Mouse (Mus musculus): Measurements from ENCODE around the gene Shmt1. TPM values are rescaled to one million over a fixed set of nuclear protein-coding genes. Genes with fewer than 3 reads are reported as not detected.

Shmt1 gene
- polyA plus RNA-seq, 1 experiment from 2014 or later: 58.5 TPM

DNA sequence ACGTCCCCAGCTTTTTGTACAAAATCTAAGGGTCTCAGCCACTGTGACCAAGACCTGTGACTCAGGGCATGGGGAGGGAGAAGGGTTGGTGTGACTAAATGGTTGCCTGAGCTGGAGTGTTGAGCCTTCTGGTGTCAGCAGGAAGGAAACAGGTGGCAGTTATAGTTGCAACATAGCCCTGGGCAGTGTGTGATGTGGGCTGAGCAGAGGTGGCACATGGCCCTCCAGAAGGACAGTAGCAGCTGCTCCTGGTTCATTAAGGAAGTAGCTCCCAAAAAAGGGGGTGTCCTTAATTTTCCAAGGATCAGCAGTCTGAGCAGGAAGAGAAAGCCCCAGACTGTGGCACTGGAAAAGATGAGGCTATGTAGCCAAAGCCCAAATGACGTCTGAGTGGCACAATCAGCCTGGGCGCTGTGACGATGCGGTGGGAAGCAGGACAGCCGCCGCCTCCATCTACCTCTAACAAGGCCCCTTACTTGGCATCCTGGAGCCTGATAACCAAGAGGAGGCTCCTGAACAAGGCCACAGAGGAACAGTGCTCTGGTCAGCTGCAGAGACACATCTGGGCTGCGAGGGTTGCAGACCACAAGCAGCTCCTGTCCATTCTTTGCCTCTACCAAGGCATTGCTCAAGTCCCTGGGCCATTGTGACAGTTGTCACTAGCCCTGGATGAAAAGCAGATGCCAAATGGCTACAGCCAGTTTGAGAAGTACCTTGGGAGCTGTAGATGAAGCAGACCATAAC is 27.2 kb downstream of the Shmt1 start:
- Histone ChIP-seq H3K36me3 (peaks cover 61% of the 10 kb centered on the region), H3K27me3 (no peaks in the 10 kb centered on the region), H3K4me3 (no peak overlapping the region), H3K9ac (no peak overlapping the region), H3K4me2 (no peak overlapping the region), H3K27ac (no peak overlapping the region), H3K4me1 (peaks cover 27% of the 10 kb centered on the region), H3K9me3 (no peaks in the 10 kb centered on the region)
- 94% methylated on average over 8 of the region's 8 CpGs for WGBS
- no peak for ATAC-seq (ENCODE audit: borderline replicate concordance, extremely low read depth, low FRiP score, low TSS enrichment)

DNA sequence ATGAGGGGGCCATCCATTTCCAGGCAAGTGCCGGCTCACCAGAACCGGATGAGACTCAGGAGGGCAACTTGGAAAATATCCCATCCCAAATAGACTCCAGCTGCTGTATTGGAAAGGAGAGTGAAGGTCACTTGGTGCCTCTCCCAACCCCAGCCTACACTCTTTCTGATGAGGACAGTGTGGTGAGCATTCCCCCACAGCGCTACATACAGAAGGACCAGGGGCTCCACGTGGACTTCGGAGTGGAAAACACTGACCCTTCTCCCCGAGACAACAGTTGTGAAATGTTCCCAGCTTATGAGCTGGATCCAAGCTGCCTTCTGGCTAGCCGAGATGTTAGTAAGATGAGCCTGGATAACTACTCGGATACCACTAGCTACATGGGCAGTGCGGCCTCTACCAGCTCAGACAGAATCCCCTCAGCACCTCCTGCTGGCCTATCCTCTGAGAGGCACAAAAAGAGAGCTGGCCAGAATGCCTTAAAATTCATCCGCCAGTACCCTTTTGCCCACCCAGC is 31.8 kb downstream of the Shmt1 start:
- Histone ChIP-seq H3K36me3 (peaks cover 27% of the 10 kb centered on the region), H3K4me3 (peak overlapping the region; percentile 16), H3K9ac (0 out of 2 replicates have a peak overlapping the region, but pooled peaks have one; percentile 13), H3K4me1 (peaks cover 57% of the 10 kb centered on the region), H3K4me2 (peak overlapping the region; percentile 48), H3K9me3 (no peaks in the 10 kb centered on the region), H3K27me3 (no peaks in the 10 kb centered on the region), H3K27ac (no peak overlapping the region)
- 86% methylated on average over 10 of the region's 10 CpGs for WGBS
- no peak for ATAC-seq (ENCODE audit: borderline replicate concordance, extremely low read depth, low FRiP score, low TSS enrichment)

DNA sequence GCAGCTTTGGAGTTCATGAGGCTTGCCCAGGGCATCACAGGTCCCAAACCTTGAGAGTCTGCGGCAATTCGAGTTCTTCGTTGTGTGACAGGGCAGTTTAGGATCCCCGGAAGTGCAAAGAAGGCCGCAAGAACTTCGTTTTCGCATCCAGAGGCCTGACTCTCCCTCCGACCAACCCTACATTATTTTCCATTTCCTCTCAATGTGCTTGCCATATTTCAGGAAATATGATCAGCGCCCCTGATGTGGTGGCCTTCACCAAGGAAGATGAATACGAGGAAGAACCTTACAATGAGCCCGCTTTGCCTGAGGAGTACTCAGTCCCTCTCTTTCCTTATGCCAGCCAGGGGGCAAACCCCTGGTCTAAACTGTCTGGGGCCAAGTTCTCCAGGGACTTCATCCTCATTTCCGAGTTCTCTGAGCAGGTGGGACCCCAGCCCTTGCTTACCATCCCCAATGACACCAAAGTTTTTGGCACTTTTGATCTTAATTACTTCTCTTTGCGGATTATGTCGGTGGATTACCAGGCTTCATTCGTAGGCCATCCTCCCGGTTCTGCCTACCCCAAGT is 33.6 kb downstream of the Shmt1 start:
- Histone ChIP-seq H3K36me3 (peaks cover 15% of the 10 kb centered on the region), H3K4me3 (peak overlapping the region; percentile 75), H3K4me1 (peaks cover 66% of the 10 kb centered on the region), H3K4me2 (peak overlapping the region; percentile 76), H3K27ac (peak overlapping the region; percentile 90), H3K9me3 (no peaks in the 10 kb centered on the region), H3K9ac (peak overlapping the region; percentile 71), H3K27me3 (no peaks in the 10 kb centered on the region)
- ATAC-seq (ENCODE audit: borderline replicate concordance, extremely low read depth, low FRiP score, low TSS enrichment): no peak
- 23% methylated on average over 16 of the region's 16 CpGs for WGBS

DNA sequence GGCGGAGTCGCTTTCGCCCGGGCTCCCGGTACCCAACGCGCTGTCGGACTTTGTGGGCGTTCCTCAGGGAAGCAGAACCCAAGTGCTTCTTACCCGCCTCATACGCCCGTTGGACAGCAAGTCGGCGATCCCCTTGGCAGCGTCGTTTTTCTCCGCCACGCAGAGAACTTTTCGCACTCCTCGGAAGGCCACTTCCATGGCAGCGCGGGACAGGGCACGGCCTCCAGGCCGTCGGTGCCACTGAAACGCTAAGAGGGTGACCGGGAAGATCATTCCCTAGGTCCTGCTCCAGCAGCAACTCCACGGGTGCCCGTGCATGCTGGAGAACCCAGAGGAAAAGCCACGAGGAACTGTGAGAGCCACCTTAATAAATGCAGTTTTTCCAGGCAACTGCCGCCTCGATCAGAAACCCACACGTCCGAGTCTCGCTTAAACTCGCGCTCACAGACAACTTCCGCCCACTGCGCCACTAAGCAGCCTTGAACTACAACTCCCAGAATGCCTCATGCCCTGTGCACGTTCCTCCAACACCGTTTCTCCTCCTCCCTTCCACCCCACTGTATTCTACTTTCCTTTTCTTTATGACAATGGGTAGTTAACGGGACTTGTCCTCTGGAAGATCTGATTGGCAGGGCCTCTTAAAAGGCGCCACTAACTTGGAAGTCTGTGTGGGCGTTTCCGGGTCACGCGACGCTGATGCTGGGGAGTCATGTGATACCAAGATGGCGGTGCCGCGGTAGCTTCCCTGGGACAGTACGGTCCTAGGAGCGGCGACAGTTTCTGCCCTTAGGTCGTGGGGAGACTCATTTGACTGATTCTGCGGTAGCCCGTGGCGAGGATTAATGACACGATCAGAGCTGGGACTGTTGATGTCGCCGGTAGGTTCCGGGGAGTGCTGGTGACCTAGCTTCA is 34.4 kb downstream of the Shmt1 start, which contains the start of the genes Top3a and Smcr8:
Gene Top3a (minus strand): TSS at position 537 of the 912 bp plus-strand sequence.
Gene Smcr8 (plus strand): TSS at position 696 of the 912 bp plus-strand sequence.
- H3K4me1 ChIP-seq: peaks cover 66% of the 10 kb centered on the region

DNA sequence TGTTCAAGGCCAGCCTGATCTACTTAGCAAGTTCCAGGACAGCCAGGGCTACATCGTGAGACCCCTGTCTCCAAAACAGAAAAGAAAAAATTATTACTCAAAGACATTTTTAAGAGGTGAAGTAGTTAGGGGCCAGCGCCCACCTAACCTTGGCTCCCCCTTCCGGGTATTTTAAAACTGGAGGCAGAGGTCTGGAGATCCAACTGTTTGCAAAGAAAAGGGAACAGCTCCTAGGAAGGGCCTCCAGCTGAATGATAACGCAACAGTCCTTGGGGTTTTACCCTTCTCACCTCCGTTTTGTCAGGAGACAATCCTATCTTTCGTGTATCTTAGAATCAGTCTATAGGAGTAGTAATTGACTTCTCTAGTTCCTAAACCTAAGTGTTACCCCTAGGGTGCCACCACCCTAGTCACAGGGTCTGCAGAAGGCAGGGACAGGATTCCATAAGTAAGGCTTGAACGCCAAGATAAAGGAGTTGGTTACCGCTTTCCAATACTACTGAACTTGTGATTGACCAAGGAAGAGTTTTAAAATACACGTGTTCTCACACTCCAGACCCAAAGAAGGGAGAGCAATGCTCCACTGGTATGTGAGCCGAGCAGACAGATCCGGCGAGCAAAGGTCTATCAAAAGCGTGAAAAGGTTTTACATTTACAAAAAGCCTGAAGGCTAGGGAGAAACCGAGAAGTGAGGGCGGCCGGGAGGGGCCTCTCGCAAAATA is 35.2 kb downstream of the Shmt1 start:
- Histone ChIP-seq H3K9ac (peak overlapping the region; percentile 71), H3K27me3 (no peaks in the 10 kb centered on the region), H3K4me3 (peak overlapping the region; percentile 75), H3K27ac (peak overlapping the region; percentile 90), H3K36me3 (peaks cover 15% of the 10 kb centered on the region), H3K4me1 (peaks cover 59% of the 10 kb centered on the region), H3K9me3 (no peaks in the 10 kb centered on the region), H3K4me2 (peak overlapping the region; percentile 76)
- 1% methylated on average over 17 of the region's 17 CpGs for WGBS
- ATAC-seq (ENCODE audit: borderline replicate concordance, extremely low read depth, low FRiP score, low TSS enrichment): no peak

More for the DNA sequence above, 34.4 kb downstream of the Shmt1 start, which contains the start of the genes Top3a and Smcr8:
- peak within 1 kb of the TSS; percentile 75 for H3K4me3 ChIP-seq
- peak within 1 kb of the TSS; percentile 71 for H3K9ac ChIP-seq
- H3K36me3 ChIP-seq: peaks cover 15% of the 10 kb centered on the region
- peak within 1 kb of the TSS; percentile 76 for H3K4me2 ChIP-seq
- peak within 1 kb of the TSS; percentile 90 for H3K27ac ChIP-seq
- peak; percentile 95 for ATAC-seq (ENCODE audit: borderline replicate concordance, extremely low read depth, low FRiP score, low TSS enrichment)
- H3K9me3 ChIP-seq: no peaks in the 10 kb centered on the region
- no peaks in the 10 kb centered on the region for H3K27me3 ChIP-seq
- under 1% methylated on average over 62 of the region's 62 CpGs for WGBS

DNA sequence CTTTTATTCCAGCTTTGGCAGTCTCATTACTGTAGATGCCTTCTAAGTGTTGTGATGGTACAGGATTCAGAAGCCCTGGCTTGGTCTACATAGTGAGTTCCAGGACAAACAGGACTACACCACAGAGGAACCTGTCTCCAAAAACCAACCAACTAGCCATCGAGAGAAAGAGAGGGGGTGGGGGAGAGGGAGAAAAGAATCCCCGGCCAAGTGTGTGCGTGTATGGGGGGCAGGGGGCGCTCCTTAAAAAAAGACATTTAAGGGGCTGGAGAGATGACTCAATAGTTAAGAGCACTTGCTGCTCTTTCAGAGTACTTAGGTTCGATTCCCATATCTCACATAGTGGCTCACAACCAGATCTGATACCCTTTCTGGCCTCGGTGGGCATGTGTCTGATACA is 35.9 kb downstream of the Shmt1 start:
- peak overlapping the region; percentile 71; the same call in 1 of the 2 replicates for H3K9ac ChIP-seq
- H3K27me3 ChIP-seq: no peaks in the 10 kb centered on the region
- 24% methylated on average over 6 of the region's 6 CpGs for WGBS
- H3K4me3 ChIP-seq: peak overlapping the region; percentile 75
- peaks cover 52% of the 10 kb centered on the region for H3K4me1 ChIP-seq
- no peaks in the 10 kb centered on the region for H3K9me3 ChIP-seq
- H3K36me3 ChIP-seq: peaks cover 15% of the 10 kb centered on the region
- no peak overlapping the region for H3K27ac ChIP-seq
- H3K4me2 ChIP-seq: peak overlapping the region; percentile 76
- no peak for ATAC-seq (ENCODE audit: borderline replicate concordance, extremely low read depth, low FRiP score, low TSS enrichment)

DNA sequence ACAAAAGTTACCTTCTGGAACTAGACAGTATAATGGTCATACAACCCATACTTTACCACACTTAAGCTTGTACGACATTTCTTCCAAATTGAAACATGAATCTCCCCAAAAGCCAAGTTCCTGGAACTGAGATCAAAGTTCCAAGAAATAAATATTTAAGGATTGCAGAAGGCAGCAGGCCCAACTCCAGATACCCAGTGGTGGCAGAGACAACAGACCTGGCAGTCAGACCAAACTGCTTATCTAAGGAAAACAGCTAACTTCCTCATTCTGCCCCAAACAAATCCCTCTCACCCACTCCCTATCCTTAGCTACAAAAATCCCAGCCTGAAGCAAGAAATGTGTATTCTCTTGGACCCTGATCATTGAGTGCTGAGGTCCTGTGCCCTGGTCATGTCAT is 36.7 kb downstream of the Shmt1 start:
- H3K9ac ChIP-seq: peak overlapping the region; percentile 16; the same call in 1 of the 2 replicates
- WGBS: 46% methylated on average over 1 of the region's 1 CpGs
- no peak for ATAC-seq (ENCODE audit: borderline replicate concordance, extremely low read depth, low FRiP score, low TSS enrichment)

DNA sequence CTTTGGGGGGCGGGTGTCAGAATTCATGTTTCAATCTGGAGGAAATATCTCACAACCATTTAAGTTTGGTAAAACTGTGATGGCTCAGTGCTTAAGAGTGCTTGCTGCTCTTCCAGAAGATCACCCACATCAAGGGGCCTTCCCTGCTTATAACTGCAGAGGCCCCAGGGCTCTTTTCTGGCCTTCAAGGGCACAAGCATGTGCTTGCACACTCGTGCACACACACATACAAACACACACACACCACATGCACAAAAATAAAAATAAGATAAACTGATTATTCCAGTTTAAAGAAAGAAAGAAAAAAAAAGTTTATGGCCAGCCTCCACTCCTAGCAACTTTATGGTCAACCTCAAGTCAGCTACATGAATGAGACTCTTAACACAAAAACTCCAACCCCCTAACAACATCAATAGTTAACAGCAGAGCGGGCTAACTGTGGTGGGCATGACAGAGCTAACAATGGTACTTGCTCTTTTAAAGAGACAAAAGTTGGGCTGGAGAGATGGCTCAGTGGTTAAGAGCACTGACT is 37.3 kb downstream of the Shmt1 start:
- H3K27ac ChIP-seq: peak overlapping the region; percentile 28; the same call in 1 of the 2 replicates
- H3K27me3 ChIP-seq: no peaks in the 10 kb centered on the region
- H3K4me2 ChIP-seq: peak overlapping the region; percentile 29
- WGBS: 70% methylated on average over 3 of the region's 3 CpGs
- peaks cover 38% of the 10 kb centered on the region for H3K4me1 ChIP-seq
- peaks cover 4% of the 10 kb centered on the region; the same call in 1 of the 2 replicates for H3K36me3 ChIP-seq
- H3K9ac ChIP-seq: no peak overlapping the region
- H3K4me3 ChIP-seq: no peak overlapping the region
- ATAC-seq (ENCODE audit: borderline replicate concordance, extremely low read depth, low FRiP score, low TSS enrichment): no peak
- no peaks in the 10 kb centered on the region for H3K9me3 ChIP-seq

More for the DNA sequence above, 36.7 kb downstream of the Shmt1 start:
- peaks cover 10% of the 10 kb centered on the region for H3K36me3 ChIP-seq
- H3K27me3 ChIP-seq: no peaks in the 10 kb centered on the region
- H3K4me3 ChIP-seq: peak overlapping the region; percentile 75; the same call in 1 of the 2 replicates
- H3K4me2 ChIP-seq: peak overlapping the region; percentile 76
- no peaks in the 10 kb centered on the region for H3K9me3 ChIP-seq
- H3K27ac ChIP-seq: 0 out of 2 replicates have a peak overlapping the region, but pooled peaks have one; percentile 28
- H3K4me1 ChIP-seq: peaks cover 44% of the 10 kb centered on the region

DNA sequence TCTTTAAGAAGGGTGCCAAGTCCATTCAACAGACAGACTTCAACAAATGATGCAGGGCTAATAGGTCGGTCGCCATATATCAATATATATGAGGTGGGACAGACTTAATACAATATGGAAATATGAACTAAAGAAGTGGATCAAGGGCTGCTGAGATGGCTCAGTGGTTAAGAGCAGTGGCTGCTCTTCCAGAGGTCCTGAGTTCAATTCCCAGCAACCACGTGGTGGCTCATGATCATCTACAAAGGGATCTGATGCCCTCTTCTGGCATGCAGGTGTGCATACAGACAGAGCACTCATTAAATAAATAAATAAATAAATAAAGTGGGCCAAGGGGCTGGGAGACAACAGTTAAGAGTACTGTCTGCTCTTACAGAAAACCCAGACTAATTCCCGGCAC is 39.4 kb downstream of the Shmt1 start:
- H3K27me3 ChIP-seq: no peaks in the 10 kb centered on the region
- ATAC-seq (ENCODE audit: borderline replicate concordance, extremely low read depth, low FRiP score, low TSS enrichment): no peak
- peaks cover 24% of the 10 kb centered on the region for H3K4me1 ChIP-seq
- H3K9me3 ChIP-seq: no peaks in the 10 kb centered on the region
- no peak overlapping the region for H3K27ac ChIP-seq
- H3K4me3 ChIP-seq: no peak overlapping the region
- WGBS: 76% methylated on average over 4 of the region's 4 CpGs
- H3K4me2 ChIP-seq: no peak overlapping the region
- no peak overlapping the region for H3K9ac ChIP-seq
- no peaks in the 10 kb centered on the region for H3K36me3 ChIP-seq

DNA sequence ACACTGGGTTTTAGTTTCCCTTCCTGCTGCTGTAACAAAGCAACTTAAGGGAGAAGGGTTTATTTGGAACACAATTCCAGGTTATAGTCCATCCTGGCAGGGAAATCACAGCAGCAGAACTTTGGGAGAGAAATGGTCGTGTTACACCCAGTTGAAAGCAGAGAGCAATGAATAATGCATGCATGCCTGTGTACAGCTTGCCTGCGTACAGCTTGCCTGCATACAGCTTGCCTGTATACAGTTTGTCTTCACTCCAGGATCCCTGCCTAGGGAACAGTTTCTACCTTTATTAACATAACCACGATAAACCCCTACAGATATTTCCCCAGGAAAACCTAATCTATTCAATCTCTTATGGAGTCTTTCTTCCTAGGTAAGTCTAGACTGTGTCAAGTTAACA is 40.7 kb downstream of the Shmt1 start:
- H3K27ac ChIP-seq: no peak overlapping the region
- H3K9me3 ChIP-seq: no peaks in the 10 kb centered on the region
- H3K4me1 ChIP-seq: peaks cover 19% of the 10 kb centered on the region
- no peaks in the 10 kb centered on the region for H3K36me3 ChIP-seq
- no peak overlapping the region for H3K9ac ChIP-seq
- H3K4me2 ChIP-seq: no peak overlapping the region
- ATAC-seq (ENCODE audit: borderline replicate concordance, extremely low read depth, low FRiP score, low TSS enrichment): no peak
- H3K27me3 ChIP-seq: no peaks in the 10 kb centered on the region
- 87% methylated on average over 3 of the region's 3 CpGs for WGBS
- no peak overlapping the region for H3K4me3 ChIP-seq
